Comparison of ENCODE assay signal across 8 mouse cellular contexts in genomic region chr7:46607428-46608055, GRCm38 (mm10). TPM values are rescaled to one million over a fixed set of nuclear protein-coding genes. Genes with fewer than 3 reads are reported as not detected.
DNase-seq lines count a peak whose midpoint lies in the region; ATAC-seq and TF ChIP-seq lines count a peak whose summit lies in the region.

No protein-coding gene starts in this region.

- H3K27ac ChIP-seq in forebrain, postnatal 0 days (ENCODE audit: low read depth, low read length) = no peak overlapping the region
- no peak overlapping the region for H3K27ac ChIP-seq in hindbrain, postnatal 0 days
- H3K27ac ChIP-seq in limb, embryonic 11.5 days (replicated peaks; ENCODE audit: low read depth, low read length) = no peak overlapping the region
- no peak overlapping the region for H3K27ac ChIP-seq in midbrain, postnatal 0 days (ENCODE audit: low read depth, low read length)
- H3K27ac ChIP-seq in thymus, adult 2 months (ENCODE audit: control insufficient read depth, insufficient read depth, low read length) = peak overlapping the region; percentile 11; the same call in 1 of the 2 replicates

- WGBS in forebrain, postnatal 0 days = 55% methylated on average over 11 of the region's 11 CpGs
- WGBS in hindbrain, postnatal 0 days = 53% methylated on average over 11 of the region's 11 CpGs
- 62% methylated on average over 11 of the region's 11 CpGs for WGBS in limb, embryonic 11.5 days
- WGBS in midbrain, postnatal 0 days = 51% methylated on average over 11 of the region's 11 CpGs
- 63% methylated on average over 11 of the region's 11 CpGs for WGBS in thymus, adult 2 months

- H3K4me3 ChIP-seq in forebrain, postnatal 0 days (ENCODE audit: low read depth, low read length) = no peak overlapping the region
- no peak overlapping the region for H3K4me3 ChIP-seq in hindbrain, postnatal 0 days (ENCODE audit: low read length)
- H3K4me3 ChIP-seq in limb, embryonic 11.5 days (ENCODE audit: low read depth, low read length) = no peak overlapping the region
- H3K4me3 ChIP-seq in midbrain, postnatal 0 days (ENCODE audit: low read depth, low read length) = no peak overlapping the region
- H3K4me3 ChIP-seq in thymus, adult 2 months (ENCODE audit: control insufficient read depth, insufficient read depth, low read length) = no peak overlapping the region

- TF ChIP-seq CTCF in forebrain, postnatal 0 days (IDR thresholded peaks at IDR 0.05; ENCODE audit: low read depth) = peak; percentile 92
- peak; percentile 91 for TF ChIP-seq CTCF in hindbrain, postnatal 0 days (IDR thresholded peaks at IDR 0.05; ENCODE audit: low read depth)
- TF ChIP-seq CTCF in midbrain, postnatal 0 days (IDR thresholded peaks at IDR 0.05) = peak; percentile 88
- TF ChIP-seq CTCF in thymus, adult 2 months (IDR thresholded peaks at IDR 0.05; ENCODE audit: borderline replicate concordance, control insufficient read depth, extremely low read depth, insufficient read depth, low read length, poor library complexity) = peak; percentile 59; the same call in 1 of the 2 replicates

- H3K9me3 ChIP-seq in forebrain, postnatal 0 days (ENCODE audit: low read length) = no peaks in the 10 kb centered on the region
- no peaks in the 10 kb centered on the region for H3K9me3 ChIP-seq in hindbrain, postnatal 0 days (ENCODE audit: low read length)
- no peaks in the 10 kb centered on the region for H3K9me3 ChIP-seq in limb, embryonic 11.5 days (ENCODE audit: control insufficient read depth, low read length)
- H3K9me3 ChIP-seq in midbrain, postnatal 0 days (ENCODE audit: low read length) = no peaks in the 10 kb centered on the region

- no peak overlapping the region for H3K4me2 ChIP-seq in forebrain, postnatal 0 days (ENCODE audit: low read depth)
- H3K4me2 ChIP-seq in hindbrain, postnatal 0 days (ENCODE audit: low read depth, low read length) = no peak overlapping the region
- no peak overlapping the region for H3K4me2 ChIP-seq in limb, embryonic 11.5 days (ENCODE audit: low read depth, severe bottlenecking)
- H3K4me2 ChIP-seq in midbrain, postnatal 0 days (ENCODE audit: low read depth, low read length, poor library complexity, severe bottlenecking) = no peak overlapping the region

- peak; percentile 76 for ATAC-seq in forebrain, postnatal 0 days
- ATAC-seq in hindbrain, postnatal 0 days = peak; percentile 73
- ATAC-seq in limb, embryonic 11.5 days (ENCODE audit: insufficient number of reproducible peaks, low FRiP score, low TSS enrichment, low read depth) = no peak
- ATAC-seq in midbrain, postnatal 0 days (ENCODE audit: low FRiP score) = peak; percentile 64

- H3K27me3 ChIP-seq in forebrain, postnatal 0 days (ENCODE audit: insufficient read depth, low read length) = no peaks in the 10 kb centered on the region
- H3K27me3 ChIP-seq in hindbrain, postnatal 0 days (ENCODE audit: insufficient read depth, low read length) = no peaks in the 10 kb centered on the region
- H3K27me3 ChIP-seq in limb, embryonic 11.5 days (ENCODE audit: control insufficient read depth, insufficient read depth, low read length) = no peaks in the 10 kb centered on the region
- H3K27me3 ChIP-seq in midbrain, postnatal 0 days (ENCODE audit: insufficient read depth, low read length) = no peaks in the 10 kb centered on the region
- no peaks in the 10 kb centered on the region for H3K27me3 ChIP-seq in thymus, adult 2 months (ENCODE audit: control insufficient read depth, insufficient read depth, low read length)

- H3K9ac ChIP-seq in forebrain, postnatal 0 days = no peak overlapping the region
- H3K9ac ChIP-seq in hindbrain, postnatal 0 days (replicated peaks; ENCODE audit: low read length) = no peak overlapping the region
- H3K9ac ChIP-seq in limb, embryonic 11.5 days (ENCODE audit: low read length) = no peak overlapping the region; the same call in 1 of the 2 replicates
- no peak overlapping the region for H3K9ac ChIP-seq in midbrain, postnatal 0 days (replicated peaks; ENCODE audit: low read length, poor library complexity, severe bottlenecking)

- peak; percentile 43 for DNase-seq in urinary bladder, postnatal 25 days (ENCODE audit: low spot score)
- DNase-seq in urinary bladder, postnatal 4 days (ENCODE audit: low spot score in 2 of 2) = no peak
- peak; percentile 79 to 83 for DNase-seq in cerebellum, adult 18-20 months
- DNase-seq in forebrain, postnatal 0 days = peak; percentile 91
- peak; percentile 94 for DNase-seq in hindbrain, postnatal 0 days (ENCODE audit: low spot score)
- DNase-seq in limb, embryonic 11.5 days (ENCODE audit: low spot score) = peak; percentile 76
- DNase-seq in midbrain, postnatal 0 days (ENCODE audit: low spot score) = peak; percentile 92
- peak; percentile 62 for DNase-seq in thymus, adult 2 months

- TF ChIP-seq POLR2A in thymus, adult 2 months (IDR thresholded peaks at IDR 0.05; ENCODE audit: control insufficient read depth, extremely low read depth, insufficient read depth, low read length, poor library complexity) = no peak

- H3K4me1 ChIP-seq in forebrain, postnatal 0 days (ENCODE audit: insufficient read depth) = no peaks in the 10 kb centered on the region
- H3K4me1 ChIP-seq in hindbrain, postnatal 0 days (ENCODE audit: insufficient read depth, low read length) = no peaks in the 10 kb centered on the region
- H3K4me1 ChIP-seq in limb, embryonic 11.5 days (ENCODE audit: control insufficient read depth, insufficient read depth, low read length) = no peaks in the 10 kb centered on the region
- H3K4me1 ChIP-seq in midbrain, postnatal 0 days (ENCODE audit: insufficient read depth, low read length) = no peaks in the 10 kb centered on the region; the same call in 1 of the 2 replicates
- H3K4me1 ChIP-seq in thymus, adult 2 months (replicated peaks; ENCODE audit: control insufficient read depth, insufficient read depth, low read length) = peaks cover 14% of the 10 kb centered on the region

- H3K36me3 ChIP-seq in forebrain, postnatal 0 days (ENCODE audit: insufficient read depth) = peaks cover 28% of the 10 kb centered on the region
- peaks cover 5% of the 10 kb centered on the region; the same call in 1 of the 2 replicates for H3K36me3 ChIP-seq in hindbrain, postnatal 0 days (ENCODE audit: insufficient read depth, low read length)
- no peaks in the 10 kb centered on the region for H3K36me3 ChIP-seq in limb, embryonic 11.5 days (ENCODE audit: control insufficient read depth, insufficient read depth, low read length)
- H3K36me3 ChIP-seq in midbrain, postnatal 0 days (ENCODE audit: insufficient read depth, low read length) = peaks cover 35% of the 10 kb centered on the region
- H3K36me3 ChIP-seq in thymus, adult 2 months (ENCODE audit: control insufficient read depth, insufficient read depth, low read length) = no peaks in the 10 kb centered on the region

RNA-seq across cellular contexts. Expression of gene Sergef, which starts 32.1 kb away (rescaled TPM):
- 50.7 and 54.5 TPM in 2 replicates for total RNA-seq in forebrain, postnatal 0 days (2014; rRNA removed)
- 40.4 and 46.9 TPM in 2 replicates for polyA plus RNA-seq in forebrain, postnatal 0 days (2015; fragmentation: Nextera tagmentation; extraction: Ambion mirVana)
- total RNA-seq in hindbrain, postnatal 0 days (2014; rRNA removed) = 41.8 and 53.5 TPM in 2 replicates
- polyA plus RNA-seq in hindbrain, postnatal 0 days (2015; fragmentation: Nextera tagmentation; extraction: Ambion mirVana) = 45.6 and 48.0 TPM in 2 replicates
- polyA plus RNA-seq in limb, embryonic 11.5 days (2014; fragmentation: Nextera tagmentation; extraction: Ambion mirVana) = 11.1 and 13.2 TPM in 2 replicates
- 47.5 and 49.1 TPM in 2 replicates for total RNA-seq in midbrain, postnatal 0 days (2014; rRNA removed)
- 47.8 and 50.9 TPM in 2 replicates for polyA plus RNA-seq in midbrain, postnatal 0 days (2015; fragmentation: Nextera tagmentation; extraction: Ambion mirVana)
- 9.9 and 10.4 TPM in 2 replicates for polyA plus RNA-seq in thymus, adult 2 months (2012; rRNA removed)

Comparison
In these comparisons a context has a peak if more than half of its experiments do, and no peak if none do; other contexts are left out.
1. DNase-seq: peak in urinary bladder, postnatal 25 days (single experiment), cerebellum, adult 18-20 months (2 of 2), forebrain, postnatal 0 days (single experiment), hindbrain, postnatal 0 days (single experiment), limb, embryonic 11.5 days (single experiment), midbrain, postnatal 0 days (single experiment) and thymus, adult 2 months (single experiment); none in urinary bladder, postnatal 4 days (0 of 2).
2. Peak in every context shown above with its lines, with median percentiles within 50 percentile points of each other: CTCF ChIP-seq.